ENCODE assay signal across 7 mouse cellular contexts in the genomic region with DNA sequence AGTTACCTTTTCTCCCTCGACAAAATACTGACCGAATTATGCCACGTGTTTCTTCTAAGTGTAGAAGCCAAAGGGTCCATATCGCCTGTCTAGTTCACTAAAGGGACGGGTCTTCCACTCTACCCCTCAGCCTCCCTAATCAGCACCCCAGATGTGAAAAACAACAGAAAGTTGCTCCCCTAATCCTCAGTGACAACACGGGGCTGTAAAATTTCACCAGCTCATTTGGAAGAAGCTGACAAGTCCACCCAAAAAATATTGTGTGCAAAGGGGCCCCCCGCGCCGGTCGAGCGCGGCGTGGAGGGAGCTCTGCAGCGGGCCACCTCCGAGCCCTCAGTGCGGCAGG. TPM values are rescaled to one million over a fixed set of nuclear protein-coding genes. Genes with fewer than 3 reads are reported as not detected.
DNase-seq lines count a peak whose midpoint lies in the region; ATAC-seq and TF ChIP-seq lines count a peak whose summit lies in the region.

No protein-coding gene starts in this region.

- H3K27ac ChIP-seq in lung, embryonic 15.5 days, result no peak overlapping the region
- H3K27ac ChIP-seq in forebrain, embryonic 14.5 days (ENCODE audit: low read depth, low read length), result peak overlapping the region; percentile 86; the same call in 1 of the 2 replicates
- H3K27ac ChIP-seq in limb, embryonic 13.5 days, result peak overlapping the region; percentile 39; the same call in 1 of the 2 replicates
- H3K27ac ChIP-seq in small intestine, adult 2 months (ENCODE audit: insufficient read depth, low read depth, low read length), result no peak overlapping the region

- WGBS in lung, embryonic 15.5 days, result 20% methylated on average over 16 of the region's 16 CpGs
- 24% methylated on average over 16 of the region's 16 CpGs for WGBS in forebrain, embryonic 14.5 days
- 8% methylated on average over 16 of the region's 16 CpGs for WGBS in limb, embryonic 13.5 days
- 11% methylated on average over 16 of the region's 16 CpGs for WGBS in small intestine, adult 2 months

- peak overlapping the region; percentile 31; the same call in 1 of the 2 replicates for H3K9ac ChIP-seq in lung, embryonic 15.5 days
- peak overlapping the region; percentile 75 for H3K9ac ChIP-seq in forebrain, embryonic 14.5 days (ENCODE audit: low read length)
- peak overlapping the region; percentile 64 for H3K9ac ChIP-seq in limb, embryonic 13.5 days

- H3K4me1 ChIP-seq in lung, embryonic 15.5 days, result no peaks in the 10 kb centered on the region
- no peaks in the 10 kb centered on the region for H3K4me1 ChIP-seq in forebrain, embryonic 14.5 days (ENCODE audit: control insufficient read depth, insufficient read depth, low read length)
- no peaks in the 10 kb centered on the region for H3K4me1 ChIP-seq in limb, embryonic 13.5 days
- no peaks in the 10 kb centered on the region for H3K4me1 ChIP-seq in small intestine, adult 2 months (ENCODE audit: control insufficient read depth, insufficient read depth, insufficient read length, low read length)

- H3K4me3 ChIP-seq in lung, embryonic 15.5 days, result peak overlapping the region; percentile 51
- H3K4me3 ChIP-seq in forebrain, embryonic 14.5 days (ENCODE audit: low read depth, low read length), result peak overlapping the region; percentile 52
- peak overlapping the region; percentile 55 for H3K4me3 ChIP-seq in limb, embryonic 13.5 days
- H3K4me3 ChIP-seq in small intestine, adult 2 months (ENCODE audit: low read depth, low read length), result peak overlapping the region; percentile 54

- peak overlapping the region; percentile 66 for H3K4me2 ChIP-seq in lung, embryonic 15.5 days
- peak overlapping the region; percentile 49 for H3K4me2 ChIP-seq in forebrain, embryonic 14.5 days (ENCODE audit: low read length)
- peak overlapping the region; percentile 62 for H3K4me2 ChIP-seq in limb, embryonic 13.5 days (replicated peaks)

- H3K9me3 ChIP-seq in lung, embryonic 15.5 days, result no peaks in the 10 kb centered on the region
- no peaks in the 10 kb centered on the region for H3K9me3 ChIP-seq in forebrain, embryonic 14.5 days (replicated peaks; ENCODE audit: control insufficient read depth, low read length)
- H3K9me3 ChIP-seq in limb, embryonic 13.5 days, result no peaks in the 10 kb centered on the region

- H3K27me3 ChIP-seq in lung, embryonic 15.5 days, result peaks cover 7% of the 10 kb centered on the region
- no peaks in the 10 kb centered on the region for H3K27me3 ChIP-seq in forebrain, embryonic 14.5 days (replicated peaks; ENCODE audit: control insufficient read depth, insufficient read depth, low read length)
- peaks cover 12% of the 10 kb centered on the region; the same call in 1 of the 2 replicates for H3K27me3 ChIP-seq in limb, embryonic 13.5 days
- peaks cover 12% of the 10 kb centered on the region for H3K27me3 ChIP-seq in small intestine, adult 2 months (ENCODE audit: control insufficient read depth, insufficient read depth, low read length)

- no peak for DNase-seq in lung, postnatal 25 days (ENCODE audit: low spot score)
- DNase-seq in forebrain, embryonic 14.5 days (ENCODE audit: low spot score), result no peak
- DNase-seq in adrenal gland, postnatal 4 days (ENCODE audit: low spot score in 2 of 2), result no peak

- no peaks in the 10 kb centered on the region for H3K36me3 ChIP-seq in lung, embryonic 15.5 days
- no peaks in the 10 kb centered on the region for H3K36me3 ChIP-seq in forebrain, embryonic 14.5 days (ENCODE audit: control insufficient read depth, insufficient read depth, low read length)
- no peaks in the 10 kb centered on the region for H3K36me3 ChIP-seq in limb, embryonic 13.5 days
- H3K36me3 ChIP-seq in small intestine, adult 2 months (ENCODE audit: control insufficient read depth, insufficient read depth, low read length), result no peaks in the 10 kb centered on the region

- TF ChIP-seq CTCF in small intestine, adult 2 months (IDR thresholded peaks at IDR 0.05; ENCODE audit: extremely low read depth, insufficient read length, insufficient replicate concordance, low read depth, low read length), result no peak

- ATAC-seq in lung, embryonic 15.5 days (ENCODE audit: borderline replicate concordance, extremely low read depth, low FRiP score, low TSS enrichment), result no peak
- ATAC-seq in forebrain, embryonic 14.5 days, result no peak
- ATAC-seq in limb, embryonic 13.5 days (ENCODE audit: low FRiP score, low read depth), result peak; percentile 55
- no peak for ATAC-seq in megakaryocyte progenitor cell, adult 5-6 weeks (replicated peaks; ENCODE audit: poor library complexity)

- no peak for TF ChIP-seq POLR2A in small intestine, adult 2 months (IDR thresholded peaks at IDR 0.05; ENCODE audit: low read depth, low read length)

RNA-seq across cellular contexts. Expression of a gene that starts 8.0 kb away (rescaled TPM):
- not detected in 2 replicates for polyA plus RNA-seq in lung, embryonic 15.5 days (2015; fragmentation: Nextera tagmentation; extraction: Ambion mirVana)
- polyA plus RNA-seq in forebrain, embryonic 14.5 days (2014; fragmentation: Nextera tagmentation; extraction: Ambion mirVana), result not detected in 2 replicates
- not detected in 2 replicates for polyA plus RNA-seq in limb, embryonic 13.5 days (2015; fragmentation: Nextera tagmentation; extraction: Ambion mirVana)
- polyA plus RNA-seq in small intestine, adult 2 months (2012; rRNA removed), result not detected in 2 replicates
- not detected for total RNA-seq in adrenal gland, postnatal 4 days (2021)
- total RNA-seq in megakaryocyte progenitor cell, adult 5-6 weeks (2015), result not detected in 2 replicates
- not detected in 2 replicates for total RNA-seq in megakaryocyte progenitor cell, adult 5-6 weeks (2017)

RNA-seq across cellular contexts. Expression of a gene that starts 45.4 kb away (rescaled TPM):
- polyA plus RNA-seq in lung, embryonic 15.5 days (2015; fragmentation: Nextera tagmentation; extraction: Ambion mirVana), result 7.2 and 7.8 TPM in 2 replicates
- 14.7 and 15.5 TPM in 2 replicates for polyA plus RNA-seq in forebrain, embryonic 14.5 days (2014; fragmentation: Nextera tagmentation; extraction: Ambion mirVana)
- polyA plus RNA-seq in limb, embryonic 13.5 days (2015; fragmentation: Nextera tagmentation; extraction: Ambion mirVana), result 8.1 and 8.8 TPM in 2 replicates
- 0.58 and 1.1 TPM in 2 replicates for polyA plus RNA-seq in small intestine, adult 2 months (2012; rRNA removed)
- 10 to 100 TPM; 17.5 to 18.3 TPM for total RNA-seq in adrenal gland, postnatal 4 days (2021)
- 29.4 and 34.4 TPM in 2 replicates for total RNA-seq in megakaryocyte progenitor cell, adult 5-6 weeks (2015)
- total RNA-seq in megakaryocyte progenitor cell, adult 5-6 weeks (2017), result 26.2 and 29.9 TPM in 2 replicates

Comparison
In these comparisons a context has a peak if more than half of its experiments do, and no peak if none do; other contexts are left out.
1. H3K27ac ChIP-seq: peak in forebrain, embryonic 14.5 days (single experiment) and limb, embryonic 13.5 days (single experiment); none in lung, embryonic 15.5 days (single experiment) and small intestine, adult 2 months (single experiment).
2. Peak in every context shown above with its lines, with median percentiles within 50 percentile points of each other: H3K4me2 ChIP-seq, H3K4me3 ChIP-seq and H3K9ac ChIP-seq.